Mouse (Mus musculus) embryonic facial prominence, embryonic 10.5 days (tissue): ENCODE data around the gene Defb47. TPM values are rescaled to one million over a fixed set of nuclear protein-coding genes. Genes with fewer than 3 reads are reported as not detected.

ENCODE experiments used
- DNase-seq: peaks from one replicate; pipeline ENCODE4 v3.0.0-alpha.2; 2017; ENCODE audit warnings: low spot score
- H3K27ac ChIP-seq: fragments of 300-500 bp; sonication (generic); replicated peaks from 2 replicates; pipeline ENCODE4 v1.5.1; 2016; ENCODE audit warnings: mild to moderate bottlenecking
- H3K27me3 ChIP-seq: fragments of 300-500 bp; sonication (generic); replicated peaks from 2 replicates; pipeline ENCODE4 v1.6.1; 2016; ENCODE audit warnings: low read depth, mild to moderate bottlenecking; ENCODE audit not compliant: poor library complexity, severe bottlenecking
- H3K36me3 ChIP-seq: fragments of 300-500 bp; sonication (generic); replicated peaks from 2 replicates; pipeline ENCODE4 v1.6.1; 2016; ENCODE audit warnings: mild to moderate bottlenecking, moderate library complexity
- H3K4me1 ChIP-seq: fragments of 300-500 bp; sonication (generic); 2 replicates; pipeline ENCODE4 v1.6.1; 2016
- H3K4me3 ChIP-seq: fragments of 300-500 bp; sonication (generic); 2 replicates; pipeline ENCODE4 v1.5.1; 2016; ENCODE audit warnings: mild to moderate bottlenecking, moderate library complexity
- H3K9me3 ChIP-seq: fragments of 300-500 bp; sonication (generic); 2 replicates; pipeline ENCODE4 v1.6.1; 2016; ENCODE audit warnings: mild to moderate bottlenecking
- WGBS: fragments of 180-500 bp; shearing (Covaris S2); methylation state at CpG from one replicate; pipeline ENCODE4 v1.1.7; 2016; 5-methylcytosine and 5-hydroxymethylcytosine counted together
- polyA plus RNA-seq: library from polyadenylated mRNA; unstranded; fragments of >200 nt; fragmentation: Nextera tagmentation; extraction: Ambion mirVana; gene quantifications from 2 replicates; pipeline ENCODE4 v1.2.1, GENCODE M21; 2016

Defb47 gene
- not detected in 2 replicates for polyA plus RNA-seq

DNA sequence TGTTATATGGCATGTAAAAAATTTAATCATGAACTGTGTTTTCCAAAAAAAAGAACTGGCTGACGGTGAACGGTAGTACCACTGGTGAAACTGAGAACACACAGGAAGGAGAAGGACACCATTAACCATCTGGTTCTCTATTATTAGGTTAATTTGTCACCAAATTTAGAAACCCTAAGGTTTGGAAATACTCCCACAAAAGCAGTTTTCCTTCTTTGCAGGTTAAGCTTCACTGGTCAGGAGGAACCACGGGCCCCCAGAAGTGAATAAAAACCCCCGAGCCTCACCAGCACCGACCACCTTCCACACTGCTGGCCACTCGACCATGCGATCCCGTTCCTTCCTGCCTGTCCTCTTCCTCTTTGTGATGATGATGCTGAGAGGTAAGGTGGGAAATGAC, at the start of gene Defb47:
TSS of gene Defb47 (plus strand) at position 301 of the 400 bp plus-strand sequence.
- Histone ChIP-seq H3K36me3 (no peaks in the 10 kb centered on the region), H3K27me3 (no peaks in the 10 kb centered on the region), H3K27ac (no peak within 1 kb of the TSS), H3K4me3 (no peak within 1 kb of the TSS), H3K9me3 (no peaks in the 10 kb centered on the region), H3K4me1 (peaks cover 7% of the 10 kb centered on the region; the same call in 1 of the 2 replicates)
- no peak for DNase-seq
- 90% methylated on average over 8 of the region's 8 CpGs for WGBS

DNA sequence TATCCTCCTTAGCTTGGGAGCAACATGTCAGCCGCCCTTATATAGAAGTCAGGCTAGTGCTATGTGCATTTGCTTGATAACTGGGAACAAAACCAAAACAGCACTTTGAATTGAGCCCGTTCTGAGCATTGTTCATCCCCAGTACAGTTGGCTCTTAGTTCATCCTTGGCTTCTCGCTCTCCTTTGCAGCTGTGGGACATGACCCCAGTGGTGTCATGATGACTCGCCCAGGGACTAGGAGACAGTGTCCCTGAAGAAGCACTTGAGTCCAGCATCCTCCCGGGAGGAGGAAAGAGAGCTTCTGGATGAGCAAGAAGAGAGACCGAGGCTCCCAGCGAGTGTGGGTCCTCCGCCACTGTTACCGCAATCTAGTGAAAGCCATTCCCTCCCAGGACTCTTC, 41.8 kb upstream of the Defb47 start:
- Histone ChIP-seq H3K9me3 (no peaks in the 10 kb centered on the region), H3K36me3 (peaks cover 83% of the 10 kb centered on the region), H3K27me3 (no peaks in the 10 kb centered on the region), H3K4me3 (no peak overlapping the region), H3K27ac (no peak overlapping the region), H3K4me1 (no peaks in the 10 kb centered on the region)
- no peak for DNase-seq
- 92% methylated on average over 9 of the region's 9 CpGs for WGBS

DNA sequence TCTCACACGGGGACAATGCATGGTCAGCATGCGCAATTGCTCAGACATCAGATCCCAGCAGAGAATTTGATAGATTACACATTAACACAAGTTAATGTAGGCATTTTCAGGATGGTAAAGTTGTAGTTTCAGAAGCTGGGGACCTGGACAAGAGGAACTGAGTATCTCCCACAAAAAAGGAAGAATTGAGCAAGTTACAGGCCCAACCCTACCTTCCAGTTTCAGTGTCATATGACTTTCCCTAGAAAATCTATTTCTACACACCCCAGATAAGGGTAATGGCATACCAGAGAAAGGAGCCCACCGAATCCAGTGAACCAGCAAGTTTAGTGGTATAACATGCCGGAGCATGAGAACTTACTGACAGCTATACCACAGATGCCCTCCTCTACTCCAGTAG, 34.2 kb upstream of the Defb47 start:
- DNase-seq: no peak
- peaks cover 17% of the 10 kb centered on the region for H3K36me3 ChIP-seq
- 85% methylated on average over 4 of the region's 4 CpGs for WGBS

DNA sequence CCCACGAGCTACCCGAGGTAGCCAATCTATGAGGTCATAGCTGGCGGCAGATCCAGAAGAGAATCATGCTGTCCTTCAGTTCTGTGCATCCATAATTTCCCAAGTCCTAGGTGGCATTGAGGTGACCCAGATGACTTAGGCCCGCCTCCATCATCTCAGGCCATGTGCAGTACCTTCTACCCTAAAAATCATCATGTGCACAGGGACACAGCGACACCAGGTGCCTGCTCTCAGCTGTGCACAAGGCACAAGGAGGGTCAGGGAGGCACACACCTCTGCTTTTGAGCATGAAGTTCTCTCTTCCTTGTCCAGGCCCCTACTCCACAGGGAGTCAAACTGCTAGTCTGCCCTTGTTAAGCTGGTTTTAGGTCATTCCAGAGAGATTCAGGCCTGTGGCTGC, 32.5 kb upstream of the Defb47 start:
- Histone ChIP-seq H3K27ac (0 out of 2 replicates have a peak overlapping the region, but pooled peaks have one; percentile 40), H3K36me3 (0 out of 2 replicates have a peak, but pooled peaks cover 3% of the 10 kb centered on the region), H3K9me3 (no peaks in the 10 kb centered on the region), H3K4me3 (peak overlapping the region; percentile 51), H3K27me3 (no peaks in the 10 kb centered on the region), H3K4me1 (peaks cover 15% of the 10 kb centered on the region)
- DNase-seq: no peak
- WGBS: 85% methylated on average over 5 of the region's 5 CpGs

More for the DNA sequence above, 34.2 kb upstream of the Defb47 start:
- H3K27ac ChIP-seq: no peak overlapping the region
- H3K27me3 ChIP-seq: no peaks in the 10 kb centered on the region
- no peaks in the 10 kb centered on the region for H3K9me3 ChIP-seq
- no peak overlapping the region for H3K4me3 ChIP-seq
- peaks cover 15% of the 10 kb centered on the region for H3K4me1 ChIP-seq

DNA sequence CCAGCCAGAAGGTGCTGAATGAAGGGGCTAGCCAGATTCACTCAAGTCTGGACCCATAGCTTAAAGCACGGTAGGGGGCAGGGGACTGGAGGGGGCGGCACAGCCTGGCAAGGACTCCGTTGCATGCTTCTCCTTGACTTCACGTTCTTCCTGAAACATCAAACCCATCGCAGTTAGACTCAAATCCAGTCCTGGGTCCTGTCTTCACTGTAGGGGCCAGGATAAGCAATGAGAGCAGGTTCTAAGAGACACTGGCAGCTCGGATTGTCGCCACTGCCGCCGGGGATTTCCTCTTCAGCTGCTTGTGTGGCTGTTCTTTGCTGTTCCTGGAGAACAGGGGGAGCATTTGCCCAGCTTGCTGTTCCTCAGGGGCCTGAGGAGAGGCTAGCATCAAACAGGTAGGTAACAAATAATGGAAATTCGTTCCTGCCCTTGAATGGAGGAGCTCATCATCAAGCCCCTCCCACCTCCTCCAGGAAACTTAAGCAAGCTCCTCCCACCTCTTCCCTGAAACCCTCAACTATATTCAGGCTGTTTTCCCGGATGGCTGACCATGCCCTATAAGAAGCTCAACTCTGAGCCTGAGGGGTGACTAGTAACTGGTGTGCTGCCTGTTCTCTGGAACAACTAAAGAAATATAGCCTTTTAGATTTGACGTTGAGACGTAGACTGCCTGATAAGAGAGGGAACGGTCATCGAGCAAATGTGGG, 31.9 kb upstream of the Defb47 start:
- Histone ChIP-seq H3K4me1 (peaks cover 20% of the 10 kb centered on the region), H3K27me3 (no peaks in the 10 kb centered on the region), H3K9me3 (no peaks in the 10 kb centered on the region), H3K36me3 (0 out of 2 replicates have a peak, but pooled peaks cover 3% of the 10 kb centered on the region), H3K27ac (peak overlapping the region; percentile 40), H3K4me3 (peak overlapping the region; percentile 51)
- no peak for DNase-seq
- 27% methylated on average over 15 of the region's 15 CpGs for WGBS

DNA sequence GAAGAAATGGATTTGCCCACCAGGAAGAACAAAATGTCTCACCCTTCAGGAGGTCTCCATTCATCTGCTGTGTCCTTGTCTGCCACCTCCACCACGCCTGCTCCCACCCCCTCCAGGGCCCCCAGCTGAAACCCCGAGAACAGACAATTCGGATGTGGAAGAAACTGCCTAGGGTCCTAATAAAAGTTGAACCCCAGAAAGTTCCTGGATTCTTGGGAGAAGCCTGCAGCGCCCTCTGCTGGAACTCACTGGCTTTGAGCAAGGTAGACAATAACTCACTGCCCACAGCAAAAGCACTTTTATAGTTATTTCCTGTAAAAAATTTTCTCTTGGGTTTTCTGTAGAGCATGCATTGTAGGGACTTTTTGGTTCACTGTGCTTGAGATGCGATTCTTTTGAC, 22.8 kb upstream of the Defb47 start:
- WGBS: 17% methylated on average over 5 of the region's 5 CpGs
- Histone ChIP-seq H3K4me3 (no peak overlapping the region), H3K9me3 (no peaks in the 10 kb centered on the region), H3K27me3 (no peaks in the 10 kb centered on the region), H3K4me1 (peaks cover 13% of the 10 kb centered on the region; the same call in 1 of the 2 replicates), H3K36me3 (no peaks in the 10 kb centered on the region), H3K27ac (no peak overlapping the region)
- DNase-seq: peak; percentile 73

DNA sequence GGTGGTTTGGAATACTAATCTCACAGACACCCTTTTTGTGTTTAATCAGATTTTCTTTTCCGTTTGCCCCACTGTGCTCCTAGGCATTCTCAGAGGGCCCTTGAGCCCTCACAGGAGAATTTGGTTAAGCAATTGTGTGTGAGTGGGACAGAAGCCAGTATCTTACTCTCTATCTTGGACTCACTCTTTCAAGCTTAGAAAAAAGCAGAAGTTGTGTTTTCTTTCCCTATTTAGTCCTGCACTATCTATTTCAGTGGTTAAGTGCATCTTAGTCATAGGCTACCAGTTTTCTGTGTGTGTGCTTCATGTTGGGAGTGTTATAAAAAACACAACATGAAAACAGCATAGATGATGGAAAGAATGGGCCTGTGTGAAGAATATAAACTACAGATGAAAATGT, 18.1 kb upstream of the Defb47 start:
- no peak for DNase-seq
- no peaks in the 10 kb centered on the region for H3K27me3 ChIP-seq
- 0 out of 2 replicates have a peak, but pooled peaks cover 2% of the 10 kb centered on the region for H3K4me1 ChIP-seq
- no peak overlapping the region for H3K27ac ChIP-seq
- 90% methylated on average over 1 of the region's 1 CpGs for WGBS
- no peaks in the 10 kb centered on the region for H3K9me3 ChIP-seq
- H3K36me3 ChIP-seq: no peaks in the 10 kb centered on the region
- H3K4me3 ChIP-seq: no peak overlapping the region

DNA sequence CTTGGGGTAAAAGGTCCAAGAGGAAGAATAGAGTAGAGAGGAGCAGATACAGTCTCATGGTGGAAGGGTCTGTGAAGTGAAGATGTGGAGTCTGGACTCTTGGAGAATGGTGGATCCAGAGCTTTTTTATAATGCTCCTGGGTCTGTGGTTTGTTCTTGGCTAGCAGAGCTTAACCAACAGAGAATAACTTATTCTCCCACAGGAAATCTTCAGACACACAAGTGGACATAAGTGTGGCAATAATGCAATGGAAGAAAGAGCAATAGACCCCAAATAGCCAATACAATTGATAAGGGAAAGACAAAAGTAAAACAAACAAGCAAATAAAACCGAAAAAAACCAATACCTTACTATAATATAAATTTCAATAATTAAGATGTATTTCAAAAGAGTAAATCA, 13.5 kb upstream of the Defb47 start, which contains the start of gene Defb48:
TSS of gene Defb48 (minus strand) at position 101 of the 400 bp plus-strand sequence.
- no peak within 1 kb of the TSS for H3K4me3 ChIP-seq
- DNase-seq: no peak
- 70% methylated on average over 1 of the region's 1 CpGs for WGBS
- H3K27ac ChIP-seq: no peak within 1 kb of the TSS
- no peaks in the 10 kb centered on the region for H3K9me3 ChIP-seq
- H3K4me1 ChIP-seq: no peaks in the 10 kb centered on the region
- H3K36me3 ChIP-seq: no peaks in the 10 kb centered on the region
- no peaks in the 10 kb centered on the region for H3K27me3 ChIP-seq

DNA sequence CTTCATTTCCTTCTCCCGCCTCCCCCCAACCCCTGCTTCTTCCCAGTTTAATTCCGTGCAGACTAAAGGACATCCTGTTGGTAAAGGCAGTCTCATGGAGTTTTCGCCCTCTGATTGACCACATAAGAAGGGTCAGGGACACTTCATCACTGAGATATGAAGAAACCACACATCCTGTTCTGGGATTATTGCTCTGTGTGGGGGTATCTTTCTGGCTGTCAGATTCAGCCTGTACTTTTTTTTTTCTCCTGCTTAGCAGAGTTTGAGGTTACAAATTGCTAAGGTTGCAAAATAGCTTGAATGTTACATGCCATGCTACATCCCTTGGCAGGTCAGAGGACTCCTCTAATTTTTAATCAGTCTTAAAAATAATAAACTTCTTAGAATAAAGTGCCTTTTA, 6.6 kb upstream of the Defb47 start:
- Histone ChIP-seq H3K4me1 (peaks cover 7% of the 10 kb centered on the region; the same call in 1 of the 2 replicates), H3K27ac (no peak overlapping the region), H3K27me3 (no peaks in the 10 kb centered on the region), H3K4me3 (no peak overlapping the region), H3K9me3 (no peaks in the 10 kb centered on the region), H3K36me3 (no peaks in the 10 kb centered on the region)
- no peak for DNase-seq
- 79% methylated on average over 3 of the region's 3 CpGs for WGBS

DNA sequence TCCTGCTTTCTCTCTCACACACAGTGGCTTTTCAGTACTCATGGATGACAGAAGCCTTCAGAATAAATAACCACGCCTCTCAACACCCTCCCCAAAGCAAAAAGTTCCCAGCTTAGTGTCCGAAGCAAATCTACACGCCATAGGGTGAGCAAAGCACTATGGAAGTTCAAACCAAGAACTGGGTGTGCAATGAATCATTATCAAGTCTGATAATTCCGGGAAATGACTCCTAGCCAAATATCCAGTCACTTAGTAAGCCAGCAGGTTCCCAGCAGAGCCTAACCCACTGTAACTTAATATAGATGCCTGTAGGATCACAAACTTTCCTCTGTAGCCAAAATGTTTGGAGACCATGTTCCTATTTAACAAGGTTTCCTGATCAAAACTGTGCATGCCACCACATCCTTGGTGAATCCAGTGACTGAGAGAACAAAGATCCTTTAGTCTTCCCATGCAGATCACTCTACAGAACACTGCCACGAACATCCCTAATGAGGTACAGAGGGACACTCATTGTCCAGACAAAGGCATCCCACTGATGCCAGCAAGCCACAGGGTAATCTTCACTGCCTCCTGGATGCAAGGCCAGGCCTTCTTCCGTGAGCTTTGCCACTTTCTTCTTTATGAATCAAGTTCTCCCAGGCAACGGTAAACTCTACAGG, 5.9 kb upstream of the Defb47 start:
- no peaks in the 10 kb centered on the region for H3K27me3 ChIP-seq
- no peak overlapping the region for H3K4me3 ChIP-seq
- WGBS: 68% methylated on average over 7 of the region's 7 CpGs
- H3K36me3 ChIP-seq: no peaks in the 10 kb centered on the region
- H3K4me1 ChIP-seq: peaks cover 7% of the 10 kb centered on the region; the same call in 1 of the 2 replicates
- no peak overlapping the region for H3K27ac ChIP-seq
- DNase-seq: no peak
- H3K9me3 ChIP-seq: no peaks in the 10 kb centered on the region

DNA sequence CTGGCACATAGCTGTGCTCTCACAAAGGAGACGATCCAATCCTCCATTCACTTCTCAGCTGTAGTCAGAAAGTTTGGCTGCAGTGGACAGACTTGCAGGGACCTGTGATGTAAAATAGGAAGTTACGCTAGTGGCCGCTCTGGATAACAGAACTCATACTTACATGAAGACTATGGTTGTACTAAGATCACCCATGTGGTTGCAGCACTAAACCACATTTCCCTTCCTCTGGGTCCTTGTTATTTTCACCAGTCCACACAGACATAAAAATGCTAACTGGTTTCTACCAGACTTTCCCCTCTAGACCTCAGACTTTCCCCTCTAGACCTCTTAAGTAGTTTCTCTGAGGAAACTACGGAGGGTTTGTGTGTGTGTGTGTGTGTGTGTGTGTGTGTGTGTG, 1.1 kb downstream of the Defb47 start:
- no peak overlapping the region for H3K4me3 ChIP-seq

DNA sequence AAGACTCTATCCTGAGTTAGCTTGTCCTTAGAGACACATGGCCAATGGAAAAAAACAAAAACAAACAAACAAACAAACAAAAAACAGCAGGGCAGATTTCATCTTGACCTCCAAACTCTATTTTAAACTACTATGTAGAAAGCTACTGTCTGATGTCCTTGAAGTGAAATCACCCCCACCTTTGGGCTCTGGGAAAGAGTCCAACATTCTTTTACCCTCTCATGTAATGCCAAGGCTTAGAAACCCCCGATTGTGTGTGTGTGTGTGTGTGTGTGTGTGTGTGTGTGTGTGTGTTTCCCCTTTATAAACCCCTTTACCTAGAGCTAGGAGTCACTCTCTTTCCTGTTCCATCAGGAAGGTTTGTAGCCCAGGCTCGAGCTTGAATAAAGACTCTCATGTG, 4.7 kb downstream of the Defb47 start:
- no peak overlapping the region for H3K27ac ChIP-seq
- H3K4me3 ChIP-seq: no peak overlapping the region
- H3K4me1 ChIP-seq: no peaks in the 10 kb centered on the region
- no peaks in the 10 kb centered on the region for H3K36me3 ChIP-seq
- H3K9me3 ChIP-seq: no peaks in the 10 kb centered on the region
- H3K27me3 ChIP-seq: no peaks in the 10 kb centered on the region
- 77% methylated on average over 2 of the region's 2 CpGs for WGBS
- DNase-seq: no peak

More for the DNA sequence above, 1.1 kb downstream of the Defb47 start:
- Histone ChIP-seq H3K27me3 (no peaks in the 10 kb centered on the region), H3K4me1 (no peaks in the 10 kb centered on the region), H3K36me3 (no peaks in the 10 kb centered on the region), H3K27ac (no peak overlapping the region), H3K9me3 (no peaks in the 10 kb centered on the region)
- no peak for DNase-seq
- WGBS: 90% methylated on average over 4 of the region's 4 CpGs

DNA sequence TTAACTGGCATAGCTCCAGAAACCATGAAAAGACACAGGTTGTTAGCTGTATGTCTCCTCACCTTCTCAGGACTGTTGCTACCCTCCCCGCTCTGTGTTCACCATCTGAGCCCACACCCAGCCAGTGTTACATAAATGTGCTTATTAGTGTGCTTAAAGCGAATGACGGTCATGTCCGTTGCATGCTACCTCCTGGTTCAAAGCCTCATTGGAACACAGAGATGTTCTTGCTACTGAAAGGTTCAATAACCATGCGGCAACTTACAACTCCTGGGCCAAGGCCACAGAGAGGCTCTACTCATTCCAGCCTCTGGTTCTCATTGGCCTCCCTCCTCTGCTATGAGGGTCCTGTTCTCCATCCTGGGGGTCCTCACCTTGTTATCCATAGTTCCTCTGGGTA, 13.6 kb downstream of the Defb47 start, which contains the start of gene Defb43:
TSS of gene Defb43 (plus strand) at position 301 of the 400 bp plus-strand sequence.
- H3K9me3 ChIP-seq: no peaks in the 10 kb centered on the region

More for the DNA sequence above, 13.6 kb downstream of the Defb47 start, which contains the start of gene Defb43:
- no peaks in the 10 kb centered on the region for H3K4me1 ChIP-seq
- no peaks in the 10 kb centered on the region for H3K27me3 ChIP-seq
- H3K36me3 ChIP-seq: no peaks in the 10 kb centered on the region
- H3K4me3 ChIP-seq: no peak within 1 kb of the TSS
- no peak within 1 kb of the TSS for H3K27ac ChIP-seq
- DNase-seq: no peak
- 95% methylated on average over 5 of the region's 5 CpGs for WGBS
